Mouse (Mus musculus): Measurements from ENCODE around the gene Pcsk5.

Gene Pcsk5

DNA sequence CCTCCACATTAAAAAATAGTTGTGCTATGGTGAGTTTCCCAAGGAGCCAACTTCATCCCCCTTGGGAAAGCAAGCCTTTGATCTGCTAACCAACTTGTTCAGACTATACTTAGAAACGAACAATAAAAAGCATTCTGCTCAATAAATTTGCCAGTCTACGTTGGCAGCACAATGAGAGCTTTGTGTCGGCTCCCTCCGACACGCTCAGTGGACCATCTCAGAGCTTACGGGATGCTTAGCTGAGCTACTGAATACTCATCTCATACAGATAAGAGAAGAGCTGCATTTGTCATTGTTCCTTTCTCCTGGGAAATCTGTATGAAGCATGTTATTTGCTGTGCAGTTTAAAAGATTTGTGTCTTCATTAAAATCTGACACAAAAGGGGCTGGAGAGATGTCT, 451.0 kb downstream of the Pcsk5 start:
- DNase-seq = no peak

DNA sequence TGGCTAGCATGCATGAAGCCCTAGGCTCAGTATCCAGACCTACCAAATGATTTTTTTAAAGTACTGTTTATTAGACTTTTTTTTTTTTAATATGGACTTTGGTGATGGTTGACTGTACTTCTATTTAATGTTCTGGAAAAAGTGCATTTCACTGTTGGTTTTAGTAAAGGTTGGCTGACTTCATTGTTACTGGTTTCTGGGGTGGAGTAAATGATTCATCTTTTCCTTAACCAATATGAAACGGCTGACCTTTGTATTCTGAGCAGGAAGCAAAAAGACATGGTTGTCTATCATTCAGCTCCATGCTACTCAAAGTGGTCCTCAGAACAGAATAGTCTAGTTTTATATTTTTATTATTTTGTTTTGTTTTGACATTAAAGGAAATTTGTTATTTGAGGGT, 452.0 kb downstream of the Pcsk5 start:
- no peak for DNase-seq

DNA sequence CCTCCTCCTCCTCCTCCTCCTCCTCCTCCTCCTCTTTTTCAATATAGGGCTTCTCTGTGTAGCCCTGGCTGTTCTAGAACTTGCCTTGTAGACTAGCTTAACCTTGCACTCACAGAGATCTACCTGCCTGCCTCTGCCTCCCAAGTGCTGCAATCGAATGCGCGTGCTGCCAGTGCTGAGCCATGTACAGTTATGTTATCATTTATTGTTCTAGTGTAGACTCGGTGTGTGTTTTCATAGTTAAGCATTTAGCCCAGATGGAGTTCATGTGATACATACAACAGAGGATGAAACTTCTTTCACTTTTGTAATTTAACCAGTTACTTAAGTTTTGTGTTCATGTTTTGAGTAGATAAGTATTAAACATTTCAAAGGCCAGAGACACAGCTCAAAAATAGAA, 452.4 kb downstream of the Pcsk5 start:
- no peak for DNase-seq

DNA sequence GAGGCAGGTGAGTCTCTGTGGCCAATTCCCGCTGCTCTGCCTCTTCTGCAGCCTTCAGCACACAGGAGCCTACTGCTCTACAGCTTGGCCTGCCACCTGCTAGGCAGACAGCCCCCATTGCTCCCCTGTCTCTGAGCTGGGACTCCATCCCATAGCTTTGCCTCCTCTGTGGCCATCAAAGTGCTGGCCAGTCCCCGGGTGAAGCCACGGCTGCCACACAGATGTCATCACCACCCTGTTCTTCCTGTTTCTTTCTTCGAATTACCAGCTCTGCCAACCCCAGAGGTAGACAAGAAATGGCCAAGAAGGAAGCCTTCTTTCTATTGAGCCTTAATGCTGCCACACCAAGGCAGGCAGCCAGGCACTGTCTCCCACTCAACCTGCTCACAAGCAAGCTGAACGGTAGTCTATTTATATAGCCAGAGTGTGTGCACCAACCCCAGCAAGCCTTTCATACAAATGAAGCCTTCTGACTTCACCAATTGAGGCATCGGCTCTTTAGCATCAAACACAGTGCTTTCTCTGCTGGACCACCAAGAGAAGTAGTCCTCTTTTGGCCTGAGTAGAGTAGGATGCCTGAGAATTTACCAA, 454.5 kb downstream of the Pcsk5 start:
- DNase-seq = peak; percentile 78

Measured in heart, adult 11 months (tissue).